ENCODE assay signal across 1 mouse cellular context in genomic region chr2:25211121-25211670, GRCm38 (mm10).
TF ChIP-seq lines count a peak whose summit lies in the region.

Nelfb (minus strand) TSS chr2:25211489.

TF ChIP-seq in MEL, 35 proteins besides CTCF, POLR2A, EP300 and RAD21 (continued from another document):
- no peak for TF ChIP-seq ZKSCAN1 (IDR thresholded peaks at IDR 0.05; ENCODE audit: low read depth, low read length)
- TF ChIP-seq GATA1 (IDR thresholded peaks at IDR 0.05; ENCODE audit: low read depth, low read length), result no peak
- TF ChIP-seq POLR2AphosphoS2 (IDR thresholded peaks at IDR 0.05; ENCODE audit: low read length), result peak; percentile 56; the same call in 1 of the 2 replicates
- peak; percentile 58; the same call in 1 of the 2 replicates for TF ChIP-seq GABPA (IDR thresholded peaks at IDR 0.05; ENCODE audit: low read depth, low read length)
- TF ChIP-seq MEF2A (IDR thresholded peaks at IDR 0.05; ENCODE audit: extremely low read depth, insufficient replicate concordance, low read depth, low read length, poor library complexity, severe bottlenecking), result no peak
- TF ChIP-seq USF1 (IDR thresholded peaks at IDR 0.05; ENCODE audit: low read depth, low read length), result no peak
- TF ChIP-seq SMC3 (IDR thresholded peaks at IDR 0.05; ENCODE audit: low read depth, low read length), result peak; percentile 13; the same call in 1 of the 2 replicates
- peak; percentile 94 for TF ChIP-seq HCFC1 (IDR thresholded peaks at IDR 0.05; ENCODE audit: low read depth, low read length)
- TF ChIP-seq TCF12 (IDR thresholded peaks at IDR 0.05; ENCODE audit: low read depth, low read length), result peak; percentile 72
